Mouse (Mus musculus) olfactory bulb, adult 2 months (tissue): ENCODE measurements at regions not wholly inside any gene's neighbourhood (a gene's known extent, or its start where the extent isn't known, plus 50 kb on each side); places are given as distances from the start of the nearest gene placed in this dataset.

ENCODE experiments used
- H3K27ac ChIP-seq: fragments of 200-500 bp; 2 replicates; pipeline ENCODE4 v1.5.1; 2012; ENCODE audit warnings: low read depth, low read length; ENCODE audit not compliant: insufficient read depth
- H3K4me1 ChIP-seq: fragments of 200-500 bp; 2 replicates; pipeline ENCODE4 v1.6.1; 2012; ENCODE audit warnings: low read length; ENCODE audit not compliant: control insufficient read depth, insufficient read depth
- H3K4me3 ChIP-seq: fragments of 200-500 bp; 2 replicates; pipeline ENCODE4 v1.5.1; 2012; ENCODE audit warnings: mild to moderate bottlenecking, low read depth, low read length, moderate library complexity; ENCODE audit not compliant: insufficient read depth
- CTCF ChIP-seq: fragments of 200-500 bp; IDR thresholded peaks from 2 replicates; pipeline ENCODE4 v1.5.1; 2012; ENCODE audit warnings: low read depth, mild to moderate bottlenecking, low read length, moderate library complexity; ENCODE audit not compliant: insufficient read depth
- POLR2A ChIP-seq: fragments of 200-500 bp; IDR thresholded peaks from 2 replicates; pipeline ENCODE4 v1.6.1; 2012; ENCODE audit warnings: mild to moderate bottlenecking, low read depth, low read length, moderate library complexity; ENCODE audit not compliant: insufficient read depth
- WGBS: fragments of 180-500 bp; shearing (Covaris S2); methylation state at CpG from one replicate; pipeline ENCODE4 v1.1.7; 2018; 5-methylcytosine and 5-hydroxymethylcytosine counted together

GRCm38 (mm10) chr2:74424726-74425125 lies 154.5 kb downstream of the Lnpk start:
- Histone ChIP-seq H3K4me3 (no peak overlapping the region), H3K4me1 (peaks cover 5% of the 10 kb centered on the region), H3K27ac (no peak overlapping the region)
- TF ChIP-seq CTCF (no peak), POLR2A (no peak)
- WGBS, result 63% methylated on average over 3 of the region's 3 CpGs

- Histone ChIP-seq H3K27ac (no peak overlapping the region), H3K4me1 (no peaks in the 10 kb centered on the region), H3K4me3 (no peak overlapping the region)
- TF ChIP-seq CTCF (no peak), POLR2A (no peak)
- 29% methylated on average over 4 of the region's 4 CpGs for WGBS
Observed at GRCm38 (mm10) chr2:74416097-74416496, 163.1 kb downstream of the Lnpk start.

GRCm38 (mm10) chr2:74414721-74415120 lies 164.5 kb downstream of the Lnpk start:
- no peak overlapping the region for H3K4me3 ChIP-seq
- WGBS, result 98% methylated on average over 13 of the region's 13 CpGs
- no peak for TF ChIP-seq CTCF
- no peak for TF ChIP-seq POLR2A
- H3K27ac ChIP-seq, result no peak overlapping the region
- H3K4me1 ChIP-seq, result no peaks in the 10 kb centered on the region

- no peak overlapping the region for H3K27ac ChIP-seq
- WGBS, result 75% methylated on average over 4 of the region's 4 CpGs
- TF ChIP-seq POLR2A, result no peak
- H3K4me1 ChIP-seq, result no peaks in the 10 kb centered on the region
- no peak overlapping the region for H3K4me3 ChIP-seq
Observed at GRCm38 (mm10) chr2:74409856-74410404, 169.3 kb downstream of the Lnpk start.

- Histone ChIP-seq H3K27ac (no peak overlapping the region), H3K4me1 (no peaks in the 10 kb centered on the region), H3K4me3 (no peak overlapping the region)
- TF ChIP-seq CTCF (no peak), POLR2A (no peak)
- WGBS, result 45% methylated on average over 3 of the region's 3 CpGs
Observed at GRCm38 (mm10) chr2:74404493-74404892, 174.7 kb downstream of the Lnpk start.

- 90% methylated on average over 4 of the region's 4 CpGs for WGBS
- Histone ChIP-seq H3K4me1 (no peaks in the 10 kb centered on the region), H3K27ac (no peak overlapping the region), H3K4me3 (no peak overlapping the region)
- TF ChIP-seq POLR2A, result no peak
Observed at GRCm38 (mm10) chr2:74391064-74391463, 188.2 kb downstream of the Lnpk start.

- Histone ChIP-seq H3K27ac (no peak overlapping the region), H3K4me3 (no peak overlapping the region), H3K4me1 (no peaks in the 10 kb centered on the region)
- WGBS, result 87% methylated on average over 5 of the region's 5 CpGs
- TF ChIP-seq CTCF, result no peak
- no peak for TF ChIP-seq POLR2A
Observed at GRCm38 (mm10) chr2:74388078-74388477, 191.2 kb downstream of the Lnpk start.

GRCm38 (mm10) chr2:74384918-74385317 lies 194.3 kb downstream of the Lnpk start:
- Histone ChIP-seq H3K27ac (no peak overlapping the region), H3K4me1 (no peaks in the 10 kb centered on the region), H3K4me3 (no peak overlapping the region)
- WGBS, result 93% methylated on average over 1 of the region's 1 CpGs
- TF ChIP-seq POLR2A (no peak), CTCF (no peak)

GRCm38 (mm10) chr2:74380574-74381287 lies 198.5 kb downstream of the Lnpk start:
- Histone ChIP-seq H3K27ac (no peak overlapping the region), H3K4me3 (no peak overlapping the region), H3K4me1 (no peaks in the 10 kb centered on the region)
- no peak for TF ChIP-seq CTCF
- no peak for TF ChIP-seq POLR2A
- 85% methylated on average over 7 of the region's 7 CpGs for WGBS
